Mouse (Mus musculus): ENCODE results near the gene 1700037C18Rik. TPM values are rescaled to one million over a fixed set of nuclear protein-coding genes. Genes with fewer than 3 reads are reported as not detected.
"Not testable (repeated sequence)": the region's sequence is repeated elsewhere in the genome, so short reads cannot be mapped to it uniquely, and the experiment has no call there.

1700037C18Rik gene
- polyA plus RNA-seq, 1 experiment from 2014 or later, result 7.5 TPM

DNA sequence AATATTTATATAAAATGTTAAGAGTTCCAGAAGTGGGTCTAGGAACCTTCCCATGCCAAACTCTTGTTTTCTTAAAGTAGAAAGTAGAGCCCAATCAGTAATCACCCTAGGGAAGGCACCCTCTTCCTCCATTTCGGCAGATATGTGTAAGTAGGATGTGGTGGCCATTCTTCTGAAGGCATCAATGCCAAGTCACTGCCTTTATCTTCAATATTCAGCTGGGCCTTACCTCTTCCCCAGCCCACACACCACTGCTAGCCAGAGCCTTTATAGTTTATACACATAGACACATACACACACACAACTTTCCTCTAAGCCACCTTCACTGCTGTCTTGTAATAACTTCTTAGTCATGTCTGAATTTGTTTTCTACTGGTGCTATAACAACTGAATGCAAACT is 52.7 kb downstream of the 1700037C18Rik start:
- H3K9me3 ChIP-seq, result no peaks in the 10 kb centered on the region
- no peak overlapping the region for H3K27ac ChIP-seq (replicated peaks)
- no peak overlapping the region for H3K4me3 ChIP-seq
- no peak overlapping the region for H3K9ac ChIP-seq (replicated peaks)
- no peak overlapping the region for H3K4me2 ChIP-seq (replicated peaks)
- H3K36me3 ChIP-seq, result peaks cover 4% of the 10 kb centered on the region
- WGBS, result 82% methylated on average over 1 of the region's 1 CpGs
- no peak for ATAC-seq (ENCODE audit: low FRiP score, low read depth)
- no peaks in the 10 kb centered on the region for H3K4me1 ChIP-seq
- H3K27me3 ChIP-seq, result no peaks in the 10 kb centered on the region

DNA sequence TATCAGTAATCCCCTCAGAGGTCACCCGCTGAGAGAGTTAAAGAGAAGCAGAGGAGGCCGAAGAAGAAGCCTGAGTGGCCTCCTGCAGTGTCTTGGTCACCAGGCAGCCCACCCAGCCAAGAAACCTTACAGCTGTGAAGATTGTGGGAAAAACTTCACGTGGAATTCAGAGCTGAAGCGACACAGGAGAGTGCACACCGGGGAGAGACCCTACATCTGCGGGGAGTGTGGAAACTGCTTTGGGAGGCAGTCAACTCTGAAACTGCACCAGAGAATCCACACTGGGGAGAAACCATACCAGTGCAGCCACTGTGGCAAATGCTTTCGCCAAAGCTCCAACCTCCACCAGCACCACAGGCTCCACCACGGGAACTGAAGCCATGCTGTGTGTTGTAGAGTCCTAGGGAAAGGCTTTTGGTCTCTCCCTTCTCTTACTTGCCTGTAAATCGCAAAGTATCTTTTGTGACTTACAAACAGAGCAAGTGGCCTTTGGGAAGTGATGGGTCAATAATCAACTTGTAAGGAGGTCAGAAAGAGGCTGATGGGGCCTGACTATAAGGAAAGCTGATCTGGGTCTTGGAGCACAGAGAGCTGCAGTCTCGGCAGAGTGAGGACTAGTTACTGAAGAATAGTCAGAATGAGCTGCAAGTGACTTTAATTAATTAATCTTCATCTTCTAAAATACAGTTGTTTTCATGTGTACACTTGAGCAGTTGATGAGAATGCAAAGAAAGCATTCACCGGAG is 53.9 kb downstream of the 1700037C18Rik start:
- H3K4me3 ChIP-seq, result no peak overlapping the region
- H3K9me3 ChIP-seq, result no peaks in the 10 kb centered on the region
- no peak overlapping the region for H3K9ac ChIP-seq (replicated peaks)
- H3K4me1 ChIP-seq, result no peaks in the 10 kb centered on the region
- no peak overlapping the region for H3K27ac ChIP-seq (replicated peaks)
- no peaks in the 10 kb centered on the region for H3K27me3 ChIP-seq
- 48% methylated on average over 11 of the region's 11 CpGs for WGBS
- ATAC-seq (ENCODE audit: low FRiP score, low read depth), result no peak
- H3K4me2 ChIP-seq (replicated peaks), result no peak overlapping the region
- H3K36me3 ChIP-seq, result no peaks in the 10 kb centered on the region

DNA sequence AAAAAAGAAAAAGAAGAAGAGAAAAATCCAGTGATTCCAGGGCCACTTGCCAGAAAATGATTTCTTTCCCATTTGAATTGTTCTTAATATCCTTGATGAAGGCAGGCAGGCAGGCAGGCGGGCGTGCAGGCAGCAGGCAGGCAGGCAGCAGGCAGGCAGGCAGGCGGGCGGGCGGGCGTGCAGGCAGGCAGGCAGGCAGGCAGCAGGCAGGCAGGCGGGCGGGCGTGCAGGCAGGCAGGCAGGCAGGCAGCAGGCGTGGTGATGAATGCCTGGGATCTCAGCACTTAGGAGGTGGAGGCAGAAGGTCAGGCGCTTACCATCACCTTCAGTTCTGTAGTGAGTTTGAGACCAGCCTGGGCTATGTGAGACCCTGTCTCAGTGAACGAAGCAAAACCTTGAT is 55.9 kb downstream of the 1700037C18Rik start:
- H3K9me3 ChIP-seq, result no peaks in the 10 kb centered on the region
- no peak overlapping the region for H3K4me2 ChIP-seq (replicated peaks)
- H3K36me3 ChIP-seq, result no peaks in the 10 kb centered on the region
- ATAC-seq (ENCODE audit: low FRiP score, low read depth), result no peak
- H3K4me3 ChIP-seq, result no peak overlapping the region
- no peak overlapping the region for H3K27ac ChIP-seq (replicated peaks)
- H3K9ac ChIP-seq (replicated peaks), result no peak overlapping the region
- 28% methylated on average over 12 of the region's 12 CpGs for WGBS
- H3K4me1 ChIP-seq, result peaks cover 4% of the 10 kb centered on the region; the same call in 1 of the 2 replicates
- H3K27me3 ChIP-seq, result no peaks in the 10 kb centered on the region

DNA sequence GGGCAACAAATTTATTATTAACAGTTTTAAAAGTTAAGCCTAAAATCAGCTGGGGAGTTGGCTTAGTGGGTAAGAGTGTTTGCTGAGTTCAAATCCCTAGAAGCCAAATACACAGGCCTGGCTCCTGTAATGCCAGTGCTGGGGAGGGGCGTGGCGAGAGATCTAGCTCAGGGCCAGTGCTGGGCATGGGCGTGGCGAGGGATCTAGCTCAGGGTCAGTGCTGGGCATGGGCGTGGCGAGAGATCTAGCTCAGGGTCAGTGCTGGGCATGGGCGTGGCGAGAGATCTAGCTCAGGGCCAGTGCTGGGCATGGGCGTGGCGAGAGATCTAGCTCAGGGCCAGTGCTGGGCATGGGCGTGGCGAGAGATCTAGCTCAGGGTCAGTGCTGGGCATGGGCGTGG is 57.2 kb downstream of the 1700037C18Rik start:
- H3K9ac ChIP-seq (replicated peaks); H3K4me1 ChIP-seq; H3K27ac ChIP-seq (replicated peaks); H3K4me3 ChIP-seq; H3K27me3 ChIP-seq; H3K9me3 ChIP-seq; H3K4me2 ChIP-seq (replicated peaks); ATAC-seq (ENCODE audit: low FRiP score, low read depth); H3K36me3 ChIP-seq: not testable (repeated sequence)
- 89% methylated on average over 13 of the region's 13 CpGs for WGBS

DNA sequence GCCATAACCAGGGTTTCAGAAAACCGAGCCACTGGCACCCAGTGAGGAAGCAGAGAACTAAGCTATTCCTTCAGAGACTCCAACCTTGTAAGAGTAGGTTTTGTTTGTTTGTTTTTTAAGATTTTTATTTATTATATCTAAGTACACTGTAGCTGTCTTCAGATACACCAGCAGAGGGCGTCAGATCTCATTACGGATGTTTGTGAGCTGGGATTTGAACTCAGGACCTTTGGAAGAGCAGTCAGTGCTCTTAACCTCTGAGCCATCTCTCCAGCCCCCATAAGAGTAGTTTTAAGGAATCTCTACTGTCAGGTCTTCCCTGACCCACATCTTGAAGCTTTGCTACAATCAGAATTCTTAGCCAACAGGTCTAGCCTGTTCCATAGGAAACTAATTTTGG is 60.1 kb downstream of the 1700037C18Rik start:
- WGBS, result 72% methylated on average over 3 of the region's 3 CpGs
- Histone ChIP-seq H3K4me1 (peaks cover 4% of the 10 kb centered on the region; the same call in 1 of the 2 replicates), H3K27ac (replicated peaks) (no peak overlapping the region), H3K9me3 (no peaks in the 10 kb centered on the region), H3K4me2 (replicated peaks) (no peak overlapping the region), H3K27me3 (no peaks in the 10 kb centered on the region), H3K4me3 (no peak overlapping the region), H3K36me3 (no peaks in the 10 kb centered on the region), H3K9ac (replicated peaks) (no peak overlapping the region)
- no peak for ATAC-seq (ENCODE audit: low FRiP score, low read depth)

DNA sequence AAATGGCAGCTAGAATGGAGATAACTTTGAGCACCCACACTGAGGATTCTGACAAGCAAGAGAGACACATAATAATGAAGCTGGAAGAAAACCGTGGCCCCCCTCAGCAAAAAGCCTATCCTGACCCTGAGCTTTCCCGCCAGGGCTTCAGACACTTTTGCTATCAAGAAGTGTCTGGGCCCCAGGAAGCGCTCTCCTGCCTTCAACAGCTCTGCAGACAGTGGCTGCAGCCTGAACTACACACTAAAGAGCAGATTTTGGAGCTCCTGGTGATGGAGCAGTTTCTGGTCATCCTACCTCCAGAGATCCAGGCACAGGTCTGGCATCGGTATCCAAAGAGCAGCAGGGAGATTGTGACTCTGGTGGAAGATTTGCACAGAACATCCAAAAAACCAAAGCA is 60.6 kb downstream of the 1700037C18Rik start:
- ATAC-seq (ENCODE audit: low FRiP score, low read depth), result no peak
- no peak overlapping the region for H3K27ac ChIP-seq (replicated peaks)
- peak overlapping the region; percentile 67 for H3K4me2 ChIP-seq (replicated peaks)
- peak overlapping the region; percentile 72 for H3K4me3 ChIP-seq
- no peaks in the 10 kb centered on the region for H3K9me3 ChIP-seq
- H3K9ac ChIP-seq (replicated peaks), result peak overlapping the region; percentile 68
- H3K36me3 ChIP-seq, result no peaks in the 10 kb centered on the region
- H3K4me1 ChIP-seq, result peaks cover 4% of the 10 kb centered on the region; the same call in 1 of the 2 replicates
- 67% methylated on average over 4 of the region's 4 CpGs for whole genome bisulfite sequencing
- no peaks in the 10 kb centered on the region for H3K27me3 ChIP-seq

DNA sequence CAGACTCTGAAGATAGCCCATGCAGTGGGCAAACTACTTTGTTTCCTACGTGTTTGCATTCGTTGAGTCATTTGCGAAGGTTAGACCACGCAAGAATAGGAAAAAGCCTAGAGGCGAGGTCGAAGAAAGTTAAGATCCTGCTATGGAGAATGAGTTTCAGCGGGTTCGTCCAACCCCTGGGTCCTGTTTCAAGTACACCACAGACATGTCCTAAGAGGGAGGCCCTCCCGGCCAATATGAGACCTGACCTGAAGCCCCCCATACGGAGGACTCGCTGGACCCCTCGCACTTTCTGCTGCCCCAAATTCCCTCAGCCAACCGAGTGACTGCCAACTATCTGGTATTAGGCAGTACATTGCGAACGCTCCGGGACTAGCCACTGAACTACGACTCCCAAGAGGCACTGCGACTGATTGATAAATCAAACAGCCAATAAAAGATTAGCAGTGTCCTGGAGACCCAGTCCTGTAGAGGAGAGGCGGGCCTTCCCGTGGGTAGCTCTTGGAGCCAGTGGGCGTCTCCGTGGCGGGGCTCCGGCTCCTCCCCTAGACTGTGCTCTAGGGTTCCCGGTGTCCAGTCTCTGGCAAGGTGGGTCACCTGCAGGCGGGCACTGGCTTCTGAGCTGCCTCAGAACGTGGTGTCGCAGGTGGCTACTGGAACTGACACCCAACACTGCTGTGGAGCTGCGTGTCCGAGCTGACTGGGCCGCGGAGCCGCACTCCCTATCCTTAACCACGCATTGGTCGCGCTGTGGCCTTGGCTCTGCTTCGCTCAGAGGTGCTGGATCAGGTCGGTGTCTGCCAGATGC is 61.6 kb downstream of the 1700037C18Rik start, which contains the start of gene Zfp174:
TSS of gene Zfp174 (plus strand) at position 558 of the 808 bp plus-strand sequence.
- peak within 1 kb of the TSS; percentile 67 for H3K4me2 ChIP-seq (replicated peaks)
- H3K36me3 ChIP-seq, result no peaks in the 10 kb centered on the region
- no peaks in the 10 kb centered on the region for H3K9me3 ChIP-seq
- H3K27ac ChIP-seq (replicated peaks), result no peak within 1 kb of the TSS
- no peaks in the 10 kb centered on the region for H3K27me3 ChIP-seq
- peak within 1 kb of the TSS; percentile 68 for H3K9ac ChIP-seq (replicated peaks)
- H3K4me1 ChIP-seq, result peaks cover 4% of the 10 kb centered on the region; the same call in 1 of the 2 replicates
- peak; percentile 99 for ATAC-seq (ENCODE audit: low FRiP score, low read depth)
- H3K4me3 ChIP-seq, result peak within 1 kb of the TSS; percentile 72
- 4% methylated on average over 38 of the region's 38 CpGs for WGBS

Small RNA genes within 50 kb of the gene (microRNA-seq; reads per million reads assigned to microRNA genes)
- not detected for gene Gm23493

Other genes starting within 250 kb of the 1700037C18Rik start
- gene Mefv, start 190.6 kb downstream of the 1700037C18Rik start, polyA plus RNA-seq (2016; fragmentation: Nextera tagmentation; extraction: Ambion mirVana), result not detected in 2 replicates
- 57.9 and 59.9 TPM in 2 replicates for gene Zfp263, start 164.6 kb downstream of the 1700037C18Rik start, polyA plus RNA-seq (2016; fragmentation: Nextera tagmentation; extraction: Ambion mirVana)
- not detected in 2 replicates for gene Olfr15, start 77.8 kb downstream of the 1700037C18Rik start, polyA plus RNA-seq (2016; fragmentation: Nextera tagmentation; extraction: Ambion mirVana)
- 1.6 and 2.1 TPM in 2 replicates for gene Zfp174, start 61.4 kb downstream of the 1700037C18Rik start, polyA plus RNA-seq (2016; fragmentation: Nextera tagmentation; extraction: Ambion mirVana)
- gene Naa60, start 36.3 kb downstream of the 1700037C18Rik start, polyA plus RNA-seq (2016; fragmentation: Nextera tagmentation; extraction: Ambion mirVana), result 66.0 and 70.2 TPM in 2 replicates
- gene Zfp597, start 24.1 kb downstream of the 1700037C18Rik start, polyA plus RNA-seq (2016; fragmentation: Nextera tagmentation; extraction: Ambion mirVana), result 12.7 and 13.5 TPM in 2 replicates
- gene Gm20695, start 24.0 kb downstream of the 1700037C18Rik start, polyA plus RNA-seq (2016; fragmentation: Nextera tagmentation; extraction: Ambion mirVana), result 2.6 and 3.3 TPM in 2 replicates
- 24.9 and 25.8 TPM in 2 replicates for gene Cluap1, start 112 bp upstream of the 1700037C18Rik start, polyA plus RNA-seq (2016; fragmentation: Nextera tagmentation; extraction: Ambion mirVana)
- 0.99 and 1.2 TPM in 2 replicates for gene Nlrc3, start 67.9 kb upstream of the 1700037C18Rik start, polyA plus RNA-seq (2016; fragmentation: Nextera tagmentation; extraction: Ambion mirVana)
- 29.9 and 30.3 TPM in 2 replicates for gene Slx4, start 95.1 kb upstream of the 1700037C18Rik start, polyA plus RNA-seq (2016; fragmentation: Nextera tagmentation; extraction: Ambion mirVana)
- gene Dnase1, start 128.3 kb upstream of the 1700037C18Rik start, polyA plus RNA-seq (2016; fragmentation: Nextera tagmentation; extraction: Ambion mirVana), result 6.2 and 7.8 TPM in 2 replicates
- 59.7 and 62.8 TPM in 2 replicates for gene Trap1, start 169.1 kb upstream of the 1700037C18Rik start, polyA plus RNA-seq (2016; fragmentation: Nextera tagmentation; extraction: Ambion mirVana)